ENCODE assay signal across 13 mouse cellular contexts in genomic region chr19:23957563-23957962, GRCm38 (mm10).
"Had no signal": no experiment of that assay in that cellular context is flagged by ENCODE, and none has a peak within 500 bp of the region (broad histone marks: within the 10 kb centered on the region; RNA-seq: fewer than 3 reads in every experiment).

No protein-coding gene starts in this region.

- H3K36me3 ChIP-seq: limb, embryonic 12.5 days; liver, embryonic 13.5 days; midbrain, embryonic 13.5 days; neural tube, embryonic 15.5 days had no signal

- ATAC-seq: intestine, postnatal 0 days; liver, postnatal 0 days; midbrain, embryonic 13.5 days had no signal

- H3K27ac ChIP-seq: limb, embryonic 12.5 days; liver, embryonic 13.5 days; midbrain, embryonic 13.5 days; neural tube, embryonic 15.5 days had no signal

- H3K4me3 ChIP-seq: limb, embryonic 12.5 days; liver, embryonic 13.5 days; midbrain, embryonic 13.5 days; myocyte; neural tube, embryonic 15.5 days had no signal

- H3K9ac ChIP-seq: limb, embryonic 12.5 days; liver, embryonic 13.5 days; liver, postnatal 0 days; midbrain, embryonic 13.5 days; neural tube, embryonic 15.5 days had no signal

- DNase-seq: kidney, adult 8-10 months; layer of hippocampus, postnatal 36 days; liver; liver, embryonic 13.5 days; liver, postnatal 0 days; right cerebral cortex, adult 18-20 months; thymus, adult 2 months; thymus, postnatal 25 days had no signal

- H3K27me3 ChIP-seq: liver, embryonic 13.5 days; neural tube, embryonic 15.5 days had no signal

- H3K4me1 ChIP-seq: liver, embryonic 13.5 days had no signal

- H3K4me2 ChIP-seq: limb, embryonic 12.5 days; liver, embryonic 13.5 days; midbrain, embryonic 13.5 days; neural tube, embryonic 15.5 days had no signal

- H3K9me3 ChIP-seq: limb, embryonic 12.5 days; liver, embryonic 13.5 days; midbrain, embryonic 13.5 days; neural tube, embryonic 15.5 days had no signal
